Mouse (Mus musculus) embryo, embryonic 11.5 days (tissue): ENCODE measurements at regions not wholly inside any gene's neighbourhood (a gene's known extent, or its start where the extent isn't known, plus 50 kb on each side); places are given as distances from the start of the nearest gene placed in this dataset.

Experiments
- DNase-seq: peaks from one replicate; pipeline ENCODE4 v3.0.0-alpha.2; 2012; ENCODE audit warnings: low read depth, low spot score

DNA sequence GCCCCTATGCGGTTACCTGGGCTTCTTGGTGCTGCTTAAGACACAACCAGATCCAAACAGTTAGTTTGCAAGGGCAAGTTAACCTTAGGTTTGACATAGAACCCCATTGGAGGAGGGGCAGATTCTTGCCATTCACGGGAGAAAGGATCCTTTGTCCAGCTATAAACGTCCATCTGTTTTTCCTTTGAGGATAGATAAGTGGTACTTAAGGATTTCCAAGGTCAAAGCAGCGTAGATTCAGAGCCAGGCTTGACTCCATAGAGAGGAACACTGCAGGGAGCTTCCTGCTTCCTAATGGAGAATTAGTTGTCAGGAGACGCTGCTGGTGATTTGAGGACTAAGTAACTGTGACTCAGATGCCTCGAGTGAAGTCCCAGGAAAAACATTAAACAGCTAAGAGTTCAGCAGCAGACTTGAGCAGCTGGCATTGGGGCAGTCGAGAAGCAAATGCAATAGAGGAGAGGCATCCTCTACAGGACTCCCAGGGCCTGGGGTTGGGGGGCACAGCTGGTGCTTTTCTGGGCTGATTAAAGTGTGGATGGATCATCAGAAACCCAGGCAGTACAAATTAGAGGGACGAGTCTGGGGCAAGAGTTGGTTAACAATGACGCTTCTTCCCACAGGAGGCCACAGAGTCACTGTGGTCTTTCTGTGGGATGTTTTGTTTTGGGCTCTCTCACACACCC lies 322.8 kb downstream of the Med10 start:
- DNase-seq, result no peak

DNA sequence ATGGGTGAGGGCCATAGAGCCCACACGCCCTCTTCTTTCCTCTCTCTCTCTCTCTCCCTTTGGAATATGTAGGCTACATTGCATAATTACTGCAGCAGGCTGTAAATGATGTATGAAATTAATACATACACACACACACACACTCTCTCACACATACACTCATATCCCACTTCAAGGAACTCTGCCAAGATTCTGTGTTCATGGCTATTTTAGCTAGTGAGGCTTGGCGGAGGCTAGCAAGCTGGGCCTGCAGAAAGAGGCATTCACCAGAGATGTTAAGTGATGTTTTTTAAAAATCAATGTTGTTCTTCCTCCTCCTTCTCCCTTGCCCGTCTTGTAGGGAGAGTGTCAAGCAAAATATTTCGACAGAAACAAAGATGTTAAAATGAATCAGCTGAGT lies 325.1 kb downstream of the Med10 start:
- no peak for DNase-seq

DNA sequence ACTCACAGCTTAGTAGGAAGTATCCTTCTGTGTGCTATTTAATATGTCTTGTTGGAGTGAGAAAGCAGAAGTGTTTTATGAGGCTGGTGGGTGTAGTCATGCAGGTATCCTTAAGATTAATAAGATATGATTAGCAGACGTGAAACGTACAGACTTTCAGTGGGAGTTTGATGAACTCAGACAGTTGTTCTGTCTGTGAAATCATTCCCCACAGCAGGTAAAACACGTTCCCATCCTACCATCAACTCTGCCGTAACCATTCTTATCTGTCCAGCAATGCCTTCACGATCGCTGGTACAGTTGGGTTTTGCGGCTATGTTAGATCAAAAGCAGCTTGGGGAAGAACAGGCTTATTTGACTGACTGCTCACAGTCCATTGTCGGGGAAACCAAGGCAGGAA lies 332.3 kb downstream of the Med10 start:
- DNase-seq, result no peak

DNA sequence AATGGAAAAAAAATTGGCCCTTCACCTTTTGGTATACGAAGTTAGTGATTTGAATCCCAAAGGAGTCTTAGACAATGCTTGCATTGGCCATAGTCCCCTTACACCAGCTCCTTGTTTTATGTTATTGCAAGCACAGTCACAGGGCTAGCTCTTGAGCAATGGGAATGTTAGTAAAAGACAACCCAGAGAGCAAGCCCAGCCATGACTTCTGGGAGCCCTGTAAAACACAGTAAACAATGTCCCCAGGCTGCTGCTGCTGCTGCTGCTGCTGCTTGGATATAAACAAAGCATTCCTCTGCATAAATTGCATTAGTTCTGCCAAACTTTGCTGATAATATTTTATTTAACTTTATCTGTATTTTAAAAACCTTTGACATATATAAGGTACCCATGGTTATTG lies 334.0 kb downstream of the Med10 start:
- no peak for DNase-seq

DNA sequence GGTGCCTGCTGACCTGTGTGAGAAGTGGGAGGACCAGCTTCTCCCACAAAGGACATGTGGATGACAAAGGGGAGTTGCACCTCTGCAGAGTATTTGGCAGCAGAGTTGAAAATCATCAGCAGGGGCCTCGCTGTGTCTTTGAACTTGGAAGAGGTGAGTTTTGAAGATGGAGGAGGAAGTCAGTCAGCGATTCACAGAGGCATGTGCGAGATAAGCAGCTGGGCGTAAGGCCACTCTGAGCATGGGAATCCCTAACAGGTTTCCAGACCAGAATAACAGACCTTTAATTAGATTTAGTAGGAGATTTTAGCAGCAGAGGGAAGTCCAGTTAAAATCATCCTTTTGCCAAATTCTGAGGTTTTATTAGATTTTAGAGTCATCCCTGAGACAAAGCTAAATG lies 342.3 kb downstream of the Med10 start:
- DNase-seq, result no peak

DNA sequence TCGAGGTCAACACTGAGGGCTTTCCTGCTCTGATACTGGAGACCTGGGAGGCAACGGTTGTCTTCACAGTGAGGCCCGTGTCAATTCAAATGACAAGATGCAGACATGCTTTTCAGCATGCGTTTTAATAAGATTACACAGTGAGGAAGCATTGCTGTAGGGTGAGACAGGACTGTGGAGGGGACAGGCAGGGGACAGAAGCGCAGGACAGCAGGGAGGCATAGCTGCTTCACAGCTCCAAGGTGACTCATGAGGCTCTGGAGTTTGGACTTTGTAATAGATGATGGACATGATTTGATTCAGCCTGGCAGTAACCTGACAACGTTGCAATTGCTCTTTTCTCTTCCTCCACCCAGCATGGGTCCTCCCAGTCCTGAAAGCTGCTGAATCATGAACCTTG lies 343.3 kb downstream of the Med10 start:
- no peak for DNase-seq

DNA sequence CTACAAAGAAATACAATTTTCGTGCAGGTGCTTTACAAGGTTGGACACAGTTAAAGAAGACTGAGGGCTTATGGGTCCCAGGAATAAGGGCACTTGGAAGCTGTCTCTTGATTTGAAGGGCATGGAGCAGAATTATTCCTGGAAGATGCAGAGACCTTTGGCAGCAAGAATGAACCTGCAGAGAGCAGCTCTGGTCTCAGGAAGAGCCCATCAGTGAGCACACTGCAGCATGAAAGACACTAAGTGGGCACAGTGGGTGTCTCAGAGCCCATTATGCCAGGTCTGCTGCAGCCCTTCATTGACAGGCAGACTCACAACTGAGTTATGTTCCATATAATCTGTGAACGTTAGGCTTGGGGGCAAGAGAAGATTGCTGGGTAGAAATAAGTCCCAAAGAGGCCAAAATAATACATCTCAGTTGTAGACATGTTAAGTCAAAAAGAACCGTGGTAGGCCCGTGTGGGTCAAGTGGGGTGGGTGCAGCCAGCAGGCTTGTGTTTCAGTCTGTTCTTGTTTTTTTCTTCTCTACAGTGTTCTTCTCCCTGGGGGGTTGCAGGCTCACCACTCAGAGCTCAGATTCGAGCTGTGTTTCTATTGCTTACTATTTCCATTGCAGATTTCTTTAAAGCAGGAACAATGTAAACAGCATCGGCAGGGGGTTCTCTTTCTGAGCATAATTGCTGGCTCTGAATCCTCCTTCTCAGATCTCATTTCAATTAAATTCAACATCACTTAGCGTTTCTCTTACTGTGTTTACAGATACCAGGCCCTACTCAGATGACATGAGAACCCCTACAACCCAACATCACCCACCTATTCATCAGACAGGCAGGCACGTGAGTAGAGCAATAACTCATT lies 347.1 kb downstream of the Med10 start:
- no peak for DNase-seq

DNA sequence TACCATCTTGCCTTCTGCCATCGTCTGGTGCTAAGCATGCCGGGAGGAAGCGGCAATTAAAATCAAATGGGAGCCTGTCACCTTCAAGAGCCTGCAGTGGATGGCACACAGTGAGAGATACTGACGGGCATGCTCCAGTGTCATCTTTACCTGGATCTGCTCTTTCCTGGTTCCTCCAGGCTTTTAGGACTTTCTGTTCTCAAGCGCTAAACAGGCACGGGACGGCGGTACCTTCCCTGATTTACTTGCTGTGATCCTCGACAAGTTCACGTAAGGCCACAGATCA lies 347.6 kb downstream of the Med10 start:
- DNase-seq, result no peak

DNA sequence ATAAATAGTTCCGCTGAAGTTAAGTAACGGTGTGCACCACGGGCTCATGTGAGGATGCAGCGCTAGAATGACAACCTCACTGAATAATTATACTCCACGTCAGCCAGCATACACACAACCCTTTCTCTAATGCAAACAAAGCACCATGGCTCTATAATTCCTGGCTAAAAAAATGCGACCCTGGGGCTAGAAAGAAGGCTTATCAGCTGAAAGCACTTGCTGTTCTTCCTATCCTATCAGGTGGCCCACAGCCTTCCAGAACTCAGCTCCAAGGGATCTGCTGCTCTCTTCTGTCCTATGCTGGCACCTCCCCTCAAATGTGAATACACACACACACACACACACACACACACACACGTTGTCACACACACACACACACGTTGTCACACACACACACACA lies 350.9 kb downstream of the Med10 start:
- DNase-seq, result no peak

DNA sequence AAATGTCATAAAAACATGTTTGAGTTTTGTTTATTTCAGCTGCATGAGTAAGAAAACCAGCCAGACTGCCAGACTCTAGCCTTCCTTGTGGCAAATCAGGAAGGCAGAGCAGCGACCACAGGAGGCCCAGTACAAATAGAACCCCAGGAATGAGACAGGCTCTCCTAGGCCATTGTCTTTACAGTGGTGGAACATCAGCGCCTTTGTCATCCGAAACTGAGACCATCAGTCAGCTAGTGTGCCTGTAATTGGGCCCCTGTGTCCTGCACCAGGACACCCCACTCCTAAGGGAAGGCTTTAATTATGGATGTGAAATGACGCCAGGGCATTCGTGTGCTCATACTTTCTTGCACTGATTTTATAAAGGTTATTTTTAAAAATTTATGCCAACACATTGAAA lies 353.4 kb downstream of the Med10 start:
- DNase-seq, result no peak

DNA sequence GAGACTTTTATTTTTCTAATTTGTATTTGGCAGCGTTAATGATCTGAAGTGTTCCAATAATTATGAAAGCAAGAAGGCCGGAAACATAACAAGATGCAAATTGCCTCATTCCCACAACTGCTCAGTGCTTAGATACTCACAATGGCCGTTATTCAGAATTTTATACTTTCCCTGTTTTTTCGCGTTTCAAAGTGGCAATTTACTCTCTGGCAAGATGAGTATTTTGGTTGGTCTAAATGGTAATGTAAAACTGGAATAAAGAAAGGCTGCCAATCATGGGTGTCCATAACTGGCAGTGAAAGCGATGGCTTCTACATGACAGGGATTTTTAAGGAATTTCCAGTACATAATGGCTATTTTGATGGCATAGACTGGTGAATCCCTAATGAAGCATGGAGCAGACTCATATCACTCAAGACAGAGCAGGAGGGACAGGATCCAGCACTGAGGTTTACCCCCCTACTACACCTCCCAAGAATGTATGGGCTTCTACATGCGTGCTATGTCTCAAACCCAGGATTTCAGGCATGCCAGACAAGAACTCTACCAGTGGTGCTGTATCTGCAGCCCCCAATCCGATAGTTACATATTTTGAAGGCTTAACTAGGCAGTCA lies 354.9 kb downstream of the Med10 start:
- no peak for DNase-seq

DNA sequence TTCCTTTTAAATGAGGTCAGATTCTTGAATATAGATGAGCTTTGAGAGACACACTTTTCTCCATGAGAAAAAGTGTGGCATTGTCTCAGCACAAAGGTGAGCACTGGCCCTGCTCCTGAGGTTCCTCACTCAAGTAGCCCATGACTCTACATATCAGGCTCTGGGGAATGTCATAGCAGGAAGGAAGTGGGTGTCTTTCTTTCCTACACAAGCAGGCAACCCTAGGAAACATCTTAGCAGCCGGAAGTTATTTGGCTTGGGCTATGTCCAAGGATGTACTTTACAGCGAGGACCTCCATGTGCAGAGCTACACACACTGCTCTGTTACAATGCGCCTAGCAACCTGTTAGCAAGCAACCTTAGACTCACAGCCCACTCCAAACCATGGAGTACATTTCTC lies 356.9 kb downstream of the Med10 start:
- DNase-seq, result no peak

DNA sequence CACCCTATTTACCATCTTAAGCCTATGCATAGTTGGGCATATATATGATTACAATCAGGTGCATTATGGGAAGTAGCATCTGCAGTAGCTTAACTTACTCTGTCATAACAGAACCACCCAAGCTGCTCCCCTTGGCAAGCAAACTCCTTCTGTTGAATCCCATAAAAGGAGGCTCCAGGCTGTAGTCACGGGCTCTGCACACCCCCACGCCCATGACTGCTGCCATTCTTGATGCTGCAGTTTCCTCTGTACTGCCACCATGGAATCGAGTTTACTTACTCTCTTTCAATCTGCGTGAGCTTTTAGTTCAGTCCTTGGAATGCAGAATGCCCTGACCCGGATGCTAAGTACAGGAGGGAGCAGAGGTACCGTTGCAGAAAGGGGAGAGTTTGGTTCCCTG lies 357.4 kb downstream of the Med10 start:
- no peak for DNase-seq

DNA sequence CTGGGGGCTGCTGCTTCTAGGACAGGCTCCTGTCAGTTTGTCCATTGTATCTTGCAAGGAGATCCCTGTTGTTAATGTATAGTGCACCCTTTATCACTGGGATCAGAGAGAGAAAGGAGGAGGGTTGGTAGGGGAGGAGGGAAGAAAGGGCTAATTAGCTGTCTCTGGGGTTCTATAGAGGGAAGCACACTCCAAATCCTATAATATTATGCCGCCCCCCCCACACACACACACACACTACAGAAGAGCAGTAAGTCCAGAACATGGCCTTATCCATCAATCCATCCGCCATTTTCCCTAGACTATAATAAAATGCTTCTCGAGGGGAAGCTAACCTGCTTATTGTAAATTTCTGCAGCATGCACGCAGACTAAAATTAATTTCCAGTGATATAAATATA lies 359.9 kb downstream of the Med10 start:
- no peak for DNase-seq

DNA sequence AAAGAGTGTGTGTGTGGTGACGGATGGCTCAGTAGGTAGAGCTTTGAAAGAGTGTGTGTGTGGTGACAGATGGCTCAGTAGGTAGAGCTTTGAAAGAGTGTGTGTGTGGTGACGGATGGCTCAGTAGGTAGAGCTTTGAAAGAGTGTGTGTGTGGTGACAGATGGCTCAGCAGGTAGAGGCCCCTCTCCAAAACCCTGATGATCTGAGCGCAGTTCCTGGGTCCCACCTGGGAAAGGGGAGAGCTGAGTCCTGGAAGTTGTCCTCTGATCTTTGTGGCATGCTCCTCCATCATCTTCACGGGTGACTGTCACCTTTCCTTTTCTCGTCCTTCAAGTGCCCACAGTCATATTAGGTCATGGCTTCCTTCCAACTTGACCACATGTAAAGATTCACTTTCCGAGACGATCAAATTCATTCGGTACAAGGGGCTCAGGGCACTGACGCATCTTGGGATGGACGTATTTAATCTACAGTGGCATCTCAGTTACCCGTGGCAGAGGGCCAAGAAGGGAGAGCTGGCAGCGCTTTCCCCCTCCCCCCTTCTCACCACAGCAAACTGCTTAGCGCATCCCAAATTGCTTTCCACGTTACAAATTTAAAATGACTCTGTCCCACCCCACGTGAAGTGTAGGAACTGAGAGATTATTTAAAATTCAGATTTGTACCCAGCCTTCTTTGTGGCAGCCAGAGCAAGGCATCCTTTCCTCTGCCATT lies 363.5 kb downstream of the Med10 start:
- no peak for DNase-seq

DNA sequence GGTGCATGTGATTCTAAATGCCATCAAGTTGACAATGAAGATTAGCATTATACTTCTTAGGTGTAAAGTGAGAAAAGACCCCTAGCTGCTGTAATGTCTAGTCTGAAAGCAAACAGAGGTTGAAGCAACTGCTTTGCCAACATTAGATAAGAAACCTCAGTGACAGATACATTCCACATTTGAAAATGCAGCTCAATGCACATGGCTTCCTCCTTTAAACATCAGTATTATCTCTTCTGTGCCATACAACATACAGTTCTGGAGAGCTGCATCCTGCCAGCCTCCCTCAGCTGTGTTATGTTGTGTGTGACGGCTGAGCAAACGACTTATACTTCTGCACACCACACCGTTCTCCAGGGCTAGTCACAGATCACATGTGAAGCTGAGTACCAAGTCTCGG lies 365.6 kb downstream of the Med10 start:
- no peak for DNase-seq

DNA sequence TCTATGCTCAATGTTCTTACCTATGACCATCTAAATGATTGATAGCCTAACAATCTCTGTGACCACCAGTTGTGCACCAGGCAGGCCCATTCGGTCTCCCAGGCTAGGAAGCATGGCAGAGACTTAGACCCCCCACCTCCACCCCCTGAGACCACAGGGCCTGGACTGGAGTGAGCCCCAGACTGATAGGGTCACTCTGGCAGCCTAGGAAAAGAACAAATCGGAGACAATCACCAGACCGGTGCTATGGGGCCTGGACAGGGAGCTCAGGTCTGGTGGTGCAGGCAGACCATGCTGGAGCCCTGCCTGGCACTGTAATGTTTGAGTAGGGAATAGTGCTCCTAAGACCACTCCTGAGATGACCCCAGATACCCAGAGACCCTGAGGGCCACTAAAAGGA lies 366.7 kb downstream of the Med10 start:
- DNase-seq, result no peak

DNA sequence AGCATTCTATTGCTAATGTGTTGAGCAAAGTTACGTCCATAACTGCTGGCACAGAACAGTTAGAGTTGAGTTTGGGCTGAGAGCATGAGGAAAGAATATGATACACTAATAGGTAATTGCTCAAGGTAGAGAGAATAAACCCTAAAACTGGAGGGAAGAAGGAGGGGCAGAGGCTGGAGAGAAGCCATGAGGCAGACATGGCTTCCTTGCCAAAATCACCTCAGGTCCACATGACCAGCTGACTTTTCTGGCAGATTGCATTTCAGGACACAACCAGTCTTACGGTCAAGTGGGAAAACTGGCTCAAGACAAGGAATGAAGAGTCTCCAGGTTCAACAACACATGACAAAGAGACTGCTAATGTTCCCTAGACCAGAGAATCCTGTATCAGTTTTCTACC lies 374.9 kb downstream of the Med10 start:
- no peak for DNase-seq

DNA sequence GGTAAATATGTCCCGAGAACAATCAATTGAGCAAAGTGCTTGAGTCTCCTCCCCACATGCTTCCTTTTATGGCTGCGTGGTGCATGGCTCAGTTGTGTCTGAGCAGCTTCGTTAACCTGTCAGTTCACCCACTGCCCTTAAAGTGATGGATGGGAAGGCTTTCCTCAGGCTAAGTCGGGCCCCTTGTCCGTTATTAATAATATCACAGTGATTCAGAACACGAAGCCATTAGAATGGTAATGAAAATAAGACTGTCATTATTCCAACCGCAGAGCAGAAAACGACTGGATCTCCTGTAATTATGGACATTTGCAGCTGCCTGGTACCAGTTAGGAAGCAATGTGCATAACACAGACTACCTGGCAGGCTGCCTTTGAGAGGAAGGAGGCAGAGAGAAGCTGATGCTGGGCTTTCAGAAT lies 375.9 kb downstream of the Med10 start:
- DNase-seq, result peak; percentile 17

DNA sequence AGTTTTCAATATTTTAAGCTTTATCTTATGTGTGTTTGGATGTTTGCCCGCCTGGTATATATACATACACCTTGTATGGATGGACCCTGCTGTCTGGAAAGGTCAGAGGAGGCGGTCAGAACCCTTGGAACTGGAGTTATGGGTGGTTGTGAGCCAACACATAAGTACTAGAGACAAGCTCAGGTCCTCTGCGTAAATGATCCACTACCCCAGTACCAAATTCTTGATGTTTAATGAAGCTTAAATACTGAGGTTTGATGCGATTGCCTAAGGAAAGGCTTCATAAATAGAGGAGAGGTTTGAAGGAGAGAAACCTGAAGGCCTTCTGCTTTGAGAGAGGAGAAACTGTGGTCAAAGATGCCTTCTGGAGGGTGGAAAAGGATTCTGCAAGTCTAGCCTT lies 388.8 kb downstream of the Med10 start:
- DNase-seq, result no peak

DNA sequence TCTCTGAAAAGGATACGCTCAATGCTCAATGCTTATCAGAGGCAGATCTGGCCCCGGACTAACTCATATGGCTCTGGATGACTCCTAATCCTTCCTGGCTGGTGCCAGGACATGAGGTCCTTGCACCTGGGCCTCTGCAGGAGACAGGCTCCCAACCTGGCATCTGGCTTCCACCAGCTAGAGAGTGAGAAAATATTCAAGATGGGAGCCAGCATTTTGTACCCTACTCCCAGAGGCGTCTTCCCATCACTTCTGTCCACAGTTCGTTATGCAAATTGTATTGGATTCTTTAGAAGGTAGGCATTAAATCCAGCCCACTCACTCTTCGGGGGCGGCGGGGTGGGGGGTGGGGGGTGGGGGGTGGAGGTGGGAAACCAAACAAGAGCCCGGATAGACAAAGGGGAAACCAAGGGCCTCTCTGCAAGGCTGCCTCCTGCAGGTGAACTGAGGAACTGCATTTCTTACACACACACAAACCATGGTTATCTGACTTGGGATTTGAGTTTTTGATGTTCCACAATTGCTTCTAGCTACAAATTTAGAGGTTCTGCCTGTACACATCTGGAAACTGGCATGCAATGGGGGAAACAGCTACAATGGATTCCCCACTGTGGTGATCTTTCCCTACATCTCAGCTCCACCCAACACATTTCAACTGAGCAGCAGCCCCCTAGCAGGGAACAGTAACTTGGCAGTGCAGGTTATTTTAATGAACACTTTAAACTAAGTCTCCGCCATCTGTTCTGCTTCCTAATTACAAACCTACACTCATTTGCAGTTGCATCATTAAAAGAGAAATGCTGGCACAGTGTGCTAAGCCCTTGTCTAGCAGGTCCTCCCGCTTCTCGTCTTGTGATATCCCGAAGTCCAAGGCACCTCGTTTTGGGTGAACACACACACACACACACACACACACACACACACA lies 390.2 kb downstream of the Med10 start:
- no peak for DNase-seq
